Mouse (Mus musculus) ES-E14 (cell line): Measurements from ENCODE around the gene Bricd5. TPM values are rescaled to one million over a fixed set of nuclear protein-coding genes. Genes with fewer than 3 reads are reported as not detected.

Experiments
- DNase-seq: peaks from one replicate; pipeline ENCODE4 v3.0.0-alpha.2; 2013; ENCODE audit warnings: low read depth, low spot score
- H3K27ac ChIP-seq: 2 replicates; pipeline ENCODE4 v1.5.1; 2012; ENCODE audit warnings: low read depth, mild to moderate bottlenecking, low read length, moderate library complexity, mixed read lengths; ENCODE audit not compliant: poor library complexity, insufficient read depth, severe bottlenecking
- H3K36me3 ChIP-seq: 2 replicates; pipeline ENCODE4 v1.6.1; 2012; ENCODE audit warnings: mild to moderate bottlenecking, low read length, moderate library complexity, mixed read lengths; ENCODE audit not compliant: control insufficient read depth, poor library complexity, insufficient read depth, severe bottlenecking
- H3K4me1 ChIP-seq, 2 experiments: fragments of 150-350 bp in 1 of 2; sonication (generic) in 1 of 2; 2 replicates each; pipeline ENCODE4 v1.6.1; 2012; ENCODE audit warnings: low read length in 2 of 2, mild to moderate bottlenecking in 1 of 2, mixed read lengths in 1 of 2; ENCODE audit not compliant: control insufficient read depth in 2 of 2, insufficient read depth in 2 of 2, poor library complexity in 1 of 2
- H3K4me3 ChIP-seq, 2 experiments: fragments of 150-350 bp in 1 of 2; sonication (generic) in 1 of 2; 2 replicates each; pipeline ENCODE4 v1.5.1; 2012; ENCODE audit warnings: low read length in 2 of 2, low read depth in 1 of 2, mild to moderate bottlenecking in 1 of 2, mixed read lengths in 1 of 2; ENCODE audit not compliant: insufficient read depth in 1 of 2, poor library complexity in 1 of 2, severe bottlenecking in 1 of 2
- H3K9ac ChIP-seq: 2 replicates; pipeline ENCODE4 v1.6.1; 2012; ENCODE audit warnings: low read depth, mild to moderate bottlenecking, low read length, mixed read lengths; ENCODE audit not compliant: poor library complexity, insufficient read depth, severe bottlenecking
- H3K9me3 ChIP-seq: fragments of 150-350 bp; sonication (generic); 2 replicates; pipeline ENCODE4 v1.6.1; 2012; ENCODE audit warnings: low read depth, mild to moderate bottlenecking, low read length; ENCODE audit not compliant: control insufficient read depth, insufficient read depth
- CHD2 ChIP-seq: IDR thresholded peaks from 2 replicates; pipeline ENCODE4 v1.6.1; 2014; ENCODE audit warnings: mild to moderate bottlenecking, low read depth, low read length, inconsistent platforms
- HCFC1 ChIP-seq: IDR thresholded peaks from 2 replicates; pipeline ENCODE4 v1.6.1; 2012; ENCODE audit warnings: low read length, inconsistent platforms, borderline replicate concordance; ENCODE audit not compliant: insufficient read depth
- MAFK ChIP-seq: IDR thresholded peaks from 2 replicates; pipeline ENCODE4 v1.6.1; 2014; ENCODE audit warnings: mild to moderate bottlenecking, low read depth, low read length, inconsistent platforms; ENCODE audit not compliant: insufficient read depth
- ZC3H11A ChIP-seq: IDR thresholded peaks from 2 replicates; pipeline ENCODE4 v1.6.1; 2012; ENCODE audit warnings: low read depth, mild to moderate bottlenecking, inconsistent platforms, low read length, borderline replicate concordance
- ZNF384 ChIP-seq: IDR thresholded peaks from 2 replicates; pipeline ENCODE4 v1.6.1; 2012; ENCODE audit warnings: low read depth, low read length, inconsistent platforms
- in situ Hi-C, 2 experiments: fragments of 600-800 bp; cut with MboI; formaldehyde crosslinking; loops; one replicate each; pipeline ENCODE4 v1.15.1; 2025; ENCODE audit warnings: low sequenced_read_pairs in 2 of 2, inconsistent platforms in 1 of 2; ENCODE audit not compliant: unreplicated experiment in 2 of 2
- total RNA-seq: library from RNA; depleted of rRNA; stranded (reverse); fragments of 300-350 nt; gene quantifications from 2 replicates; pipeline ENCODE4 v1.2.3, GENCODE M21; 2012

The Bricd5 gene
- total RNA-seq, 1 experiment = 1.4 TPM

- DNase-seq = no peak
- H3K27ac ChIP-seq = no peak overlapping the region
- TF ChIP-seq ZC3H11A (no peak), MAFK (no peak), CHD2 (no peak), ZNF384 (no peak), HCFC1 (no peak)
- peaks cover 31% of the 10 kb centered on the region; the same call in 1 of the 2 replicates for H3K36me3 ChIP-seq
- in situ Hi-C loops = no loop called here
- H3K4me1 ChIP-seq = peaks cover 0 to 12% of the 10 kb centered on the region in 2 experiments; a peak in 3 of 4 replicates
- H3K9me3 ChIP-seq = no peaks in the 10 kb centered on the region
- H3K9ac ChIP-seq = no peak overlapping the region
- no peak overlapping the region for H3K4me3 ChIP-seq
Observed at GRCm38 (mm10) chr17:24476022-24476776, 2.5 kb downstream of the Bricd5 start.

- Histone ChIP-seq H3K27ac (no peak overlapping the region), H3K9me3 (no peaks in the 10 kb centered on the region), H3K36me3 (peaks cover 31% of the 10 kb centered on the region; the same call in 1 of the 2 replicates), H3K4me3 (no peak overlapping the region), H3K9ac (no peak overlapping the region), H3K4me1 (peaks cover 0 to 9% of the 10 kb centered on the region in 2 experiments; a peak in 2 of 4 replicates)
- no peak for DNase-seq
- TF ChIP-seq CHD2 = no peak
- no peak for TF ChIP-seq HCFC1
- TF ChIP-seq ZNF384 = no peak
- TF ChIP-seq MAFK = peak; percentile 66
- in situ Hi-C loops = no loop called here
Observed at GRCm38 (mm10) chr17:24477053-24477984, 3.6 kb downstream of the Bricd5 start.

- in situ Hi-C loops = no loop called here
- peak overlapping the region; percentile 15 to 20; a peak in 3 of 4 replicates for H3K4me3 ChIP-seq
Observed at GRCm38 (mm10) chr17:24477985-24478600, 4.4 kb downstream of the Bricd5 start.

GRCm38 (mm10) chr17:24478663-24479380 is 5.1 kb downstream of the Bricd5 start, which contains the start of gene Mlst8:
Gene Mlst8 (minus strand): TSS chr17:24479078.
- in situ Hi-C loops = no loop called here
- Histone ChIP-seq H3K9me3 (no peaks in the 10 kb centered on the region), H3K4me3 (peak within 1 kb of the TSS; percentile 91 to 96), H3K4me1 (peaks cover 0 to 7% of the 10 kb centered on the region in 2 experiments; a peak in 2 of 4 replicates), H3K9ac (peak within 1 kb of the TSS; percentile 99), H3K27ac (peak within 1 kb of the TSS; percentile 98), H3K36me3 (peaks cover 23% of the 10 kb centered on the region; the same call in 1 of the 2 replicates)
- DNase-seq = peak; percentile 94
- TF ChIP-seq CHD2 (no peak), ZNF384 (0 out of 2 replicates have a peak, but pooled peaks have one; percentile 48), HCFC1 (no peak; the same call in none of the 2 replicates), ZC3H11A (peak; percentile 32; the same call in 1 of the 2 replicates), MAFK (no peak)

More at GRCm38 (mm10) chr17:24477985-24478600, 4.4 kb downstream of the Bricd5 start:
- DNase-seq = no peak
- Histone ChIP-seq H3K9ac (peak overlapping the region; percentile 64), H3K9me3 (no peaks in the 10 kb centered on the region), H3K36me3 (peaks cover 26% of the 10 kb centered on the region; the same call in 1 of the 2 replicates), H3K4me1 (peaks cover 0 to 7% of the 10 kb centered on the region in 2 experiments; a peak in 2 of 4 replicates), H3K27ac (no peak overlapping the region)
- no peak for TF ChIP-seq ZNF384
